Mouse (Mus musculus) splenic B cell, adult 2 months (primary cell): Measurements from ENCODE around the gene Eps15l1.

ENCODE experiments used
- DNase-seq: peaks from one replicate; pipeline ENCODE4 v3.0.0-alpha.2; 2011; ENCODE audit warnings: low read depth, low spot score
- H3K27me3 ChIP-seq: 2 replicates; pipeline ENCODE4 v1.6.1; 2012; ENCODE audit warnings: mild to moderate bottlenecking, low read length, moderate library complexity, mixed read lengths; ENCODE audit not compliant: control insufficient read depth, poor library complexity, insufficient read depth, severe bottlenecking
- H3K36me3 ChIP-seq: 2 replicates; pipeline ENCODE4 v1.6.1; 2012; ENCODE audit warnings: mild to moderate bottlenecking, low read length, moderate library complexity, mixed read lengths; ENCODE audit not compliant: control insufficient read depth, poor library complexity, insufficient read depth, severe bottlenecking

Gene Eps15l1

DNA sequence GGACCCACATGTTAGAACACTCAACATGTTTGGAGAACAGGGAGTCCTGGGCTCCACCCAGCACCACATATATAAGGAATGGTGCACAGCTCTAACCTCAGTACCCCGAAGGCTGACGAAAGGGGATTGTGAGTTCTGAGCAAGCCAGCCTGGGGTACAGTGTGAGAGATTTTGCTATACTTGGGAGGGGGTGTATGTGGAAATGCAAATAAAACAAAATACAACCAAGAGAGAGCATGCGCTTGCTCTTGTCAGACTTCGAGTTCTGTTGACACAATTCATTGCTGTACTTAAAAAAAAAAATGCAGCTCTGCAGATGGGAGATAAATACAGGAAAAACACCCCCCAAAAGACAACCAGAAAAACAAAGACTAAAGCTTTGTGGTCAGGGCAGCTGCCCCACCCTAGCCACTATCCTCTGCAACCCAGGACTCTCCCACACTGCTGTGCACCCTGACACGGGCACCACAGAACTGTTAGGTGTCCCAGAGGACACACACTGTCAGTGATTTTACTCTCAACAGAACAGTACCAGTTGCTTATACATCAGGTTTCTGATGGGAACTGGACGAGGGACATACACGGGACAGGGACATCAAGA lies 69.8 kb downstream of the Eps15l1 start:
- no peak for DNase-seq
- Histone ChIP-seq H3K27me3 (no peaks in the 10 kb centered on the region), H3K36me3 (no peaks in the 10 kb centered on the region)

GRCm38 (mm10) chr8:72350727-72351126 lies 70.5 kb downstream of the Eps15l1 start:
- peak; percentile 78 for DNase-seq
- Histone ChIP-seq H3K27me3 (no peaks in the 10 kb centered on the region), H3K36me3 (no peaks in the 10 kb centered on the region)

GRCm38 (mm10) chr8:72349838-72350237 lies 71.4 kb downstream of the Eps15l1 start:
- H3K36me3 ChIP-seq = no peaks in the 10 kb centered on the region
- peak; percentile 44 for DNase-seq
- H3K27me3 ChIP-seq = no peaks in the 10 kb centered on the region

- Histone ChIP-seq H3K36me3 (no peaks in the 10 kb centered on the region), H3K27me3 (no peaks in the 10 kb centered on the region)
- DNase-seq = no peak
These were observed 72.3 kb downstream of the Eps15l1 start for GRCm38 (mm10) chr8:72348956-72349355.

GRCm38 (mm10) chr8:72348114-72348513 lies 73.1 kb downstream of the Eps15l1 start:
- DNase-seq = peak; percentile 67
- H3K27me3 ChIP-seq = no peaks in the 10 kb centered on the region
- H3K36me3 ChIP-seq = no peaks in the 10 kb centered on the region

- Histone ChIP-seq H3K36me3 (no peaks in the 10 kb centered on the region), H3K27me3 (no peaks in the 10 kb centered on the region)
- DNase-seq = no peak
These were observed 73.7 kb downstream of the Eps15l1 start for GRCm38 (mm10) chr8:72347553-72347952.

GRCm38 (mm10) chr8:72343725-72344124 lies 77.5 kb downstream of the Eps15l1 start:
- peak; percentile 70 for DNase-seq
- Histone ChIP-seq H3K27me3 (no peaks in the 10 kb centered on the region), H3K36me3 (no peaks in the 10 kb centered on the region; the same call in 1 of the 2 replicates)

GRCm38 (mm10) chr8:72342556-72343300 lies 78.5 kb downstream of the Eps15l1 start:
- no peaks in the 10 kb centered on the region; the same call in 1 of the 2 replicates for H3K36me3 ChIP-seq
- no peak for DNase-seq
- H3K27me3 ChIP-seq = no peaks in the 10 kb centered on the region

GRCm38 (mm10) chr8:72337034-72337433 lies 84.2 kb downstream of the Eps15l1 start:
- DNase-seq = no peak
- H3K36me3 ChIP-seq = no peaks in the 10 kb centered on the region; the same call in none of the 2 replicates
- no peaks in the 10 kb centered on the region for H3K27me3 ChIP-seq

DNA sequence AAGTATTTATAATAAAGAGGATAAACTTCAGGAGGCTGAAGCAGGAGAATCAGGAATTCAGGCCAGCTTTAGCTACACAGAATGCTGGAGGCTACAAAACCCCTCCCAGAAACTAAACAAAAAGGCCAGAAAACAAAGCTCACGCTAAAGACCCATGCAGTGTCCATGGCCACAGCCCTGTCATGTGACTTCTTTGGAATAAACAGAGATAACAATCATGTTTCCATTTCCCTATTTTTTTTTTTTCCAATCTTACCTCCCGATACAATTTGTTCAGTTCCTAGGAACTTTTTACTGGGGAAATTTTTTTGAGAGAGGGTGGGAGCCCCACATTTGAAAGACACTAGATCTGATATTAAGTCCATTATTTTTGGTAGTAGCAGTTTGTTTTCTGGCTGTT lies 85.0 kb downstream of the Eps15l1 start:
- DNase-seq = no peak
- no peaks in the 10 kb centered on the region for H3K27me3 ChIP-seq
- no peaks in the 10 kb centered on the region; the same call in none of the 2 replicates for H3K36me3 ChIP-seq

DNA sequence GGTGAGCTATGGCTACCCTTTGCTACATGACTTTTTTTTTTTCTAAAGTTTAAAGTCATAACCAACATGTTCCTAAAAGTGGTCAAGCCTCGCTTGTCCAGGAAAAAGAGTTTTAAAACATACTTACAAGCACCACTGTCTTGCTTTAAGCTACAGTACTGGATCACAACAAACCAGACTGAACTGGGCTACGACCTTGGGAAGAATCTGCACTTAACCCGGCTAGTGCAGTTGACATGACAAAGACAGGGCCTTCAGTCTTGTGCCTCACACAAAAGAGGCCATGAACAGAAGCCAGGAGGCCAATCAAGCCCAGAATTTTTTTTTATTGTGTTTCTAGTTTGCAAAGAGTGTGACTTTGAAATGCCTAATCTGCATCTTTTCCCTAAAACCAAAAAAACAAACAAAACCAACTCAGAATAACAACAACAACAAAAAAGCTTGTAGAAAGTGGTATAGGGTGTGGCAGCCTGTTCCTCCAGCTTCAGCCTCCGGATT lies 87.1 kb downstream of the Eps15l1 start:
- Histone ChIP-seq H3K36me3 (no peaks in the 10 kb centered on the region; the same call in none of the 2 replicates), H3K27me3 (no peaks in the 10 kb centered on the region)
- DNase-seq = no peak

GRCm38 (mm10) chr8:72333429-72334143 lies 87.7 kb downstream of the Eps15l1 start:
- no peaks in the 10 kb centered on the region for H3K27me3 ChIP-seq

DNA sequence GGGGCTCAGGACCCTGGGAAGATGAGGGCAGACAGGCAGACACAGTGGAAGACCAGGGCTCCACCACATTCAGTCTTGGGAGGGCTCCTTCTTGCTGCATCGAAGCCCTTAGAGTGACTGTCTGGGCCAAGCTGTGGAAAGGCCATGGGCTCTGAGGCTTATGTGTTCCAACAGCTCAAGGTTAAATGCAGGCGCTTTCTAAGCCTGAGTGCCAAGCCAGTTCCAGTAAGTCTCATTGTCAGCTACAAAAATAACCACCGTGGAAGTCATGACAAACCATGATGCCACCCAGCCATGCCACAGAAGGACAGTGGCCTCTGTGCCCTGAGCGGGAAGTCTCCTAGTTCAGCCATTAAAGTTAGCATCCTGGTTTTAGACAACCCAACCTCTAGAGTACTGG lies 89.6 kb downstream of the Eps15l1 start:
- Histone ChIP-seq H3K36me3 (no peaks in the 10 kb centered on the region), H3K27me3 (no peaks in the 10 kb centered on the region)
- no peak for DNase-seq

More at GRCm38 (mm10) chr8:72333429-72334143, 87.7 kb downstream of the Eps15l1 start:
- no peak for DNase-seq
- no peaks in the 10 kb centered on the region; the same call in 1 of the 2 replicates for H3K36me3 ChIP-seq

- H3K27me3 ChIP-seq = no peaks in the 10 kb centered on the region
- no peak for DNase-seq
- H3K36me3 ChIP-seq = no peaks in the 10 kb centered on the region
These were observed 90.3 kb downstream of the Eps15l1 start for GRCm38 (mm10) chr8:72330806-72331516.
